9 mouse cellular contexts compared by ENCODE assay signal in genomic region chr4:123228270-123228669, GRCm38 (mm10). TPM values are rescaled to one million over a fixed set of nuclear protein-coding genes. Genes with fewer than 3 reads are reported as not detected.
DNase-seq lines count a peak whose midpoint lies in the region; ATAC-seq and TF ChIP-seq lines count a peak whose summit lies in the region.
"Had no signal": no experiment of that assay in that cellular context is flagged by ENCODE, and none has a peak within 500 bp of the region (broad histone marks: within the 10 kb centered on the region; RNA-seq: fewer than 3 reads in every experiment).

No protein-coding gene starts in this region.

- DNase-seq in kidney, postnatal 14 days, result no peak
- DNase-seq in stomach, postnatal 0 days (ENCODE audit: low spot score), result no peak
- DNase-seq in urinary bladder, adult 18-20 months (ENCODE audit: low spot score in 2 of 2), result no peak
- DNase-seq in cerebellum, adult 11 months, result no peak
- no peak for DNase-seq in T-cell, adult 2 months (ENCODE audit: low spot score)

- H3K27me3 ChIP-seq in kidney, embryonic 14.5 days (ENCODE audit: control insufficient read depth, insufficient read depth, low read length), result no peaks in the 10 kb centered on the region
- H3K27me3 ChIP-seq in heart, embryonic 13.5 days (replicated peaks), result peaks cover 19% of the 10 kb centered on the region
- H3K27me3 ChIP-seq in limb, embryonic 15.5 days, result peaks cover 17% of the 10 kb centered on the region
- H3K27me3 ChIP-seq in stomach, postnatal 0 days (ENCODE audit: control insufficient read depth, insufficient read depth, low read length), result no peaks in the 10 kb centered on the region

- no peaks in the 10 kb centered on the region for H3K36me3 ChIP-seq in kidney, embryonic 14.5 days (ENCODE audit: control insufficient read depth, insufficient read depth, low read length)
- H3K36me3 ChIP-seq in heart, embryonic 13.5 days, result no peaks in the 10 kb centered on the region
- no peaks in the 10 kb centered on the region for H3K36me3 ChIP-seq in limb, embryonic 15.5 days
- no peaks in the 10 kb centered on the region for H3K36me3 ChIP-seq in stomach, postnatal 0 days (ENCODE audit: control insufficient read depth, insufficient read depth, low read length)
- H3K36me3 ChIP-seq: embryonic facial prominence, embryonic 13.5 days had no signal

- H3K4me3 ChIP-seq in kidney, embryonic 14.5 days (ENCODE audit: low read length), result no peak overlapping the region
- no peak overlapping the region for H3K4me3 ChIP-seq in heart, embryonic 13.5 days
- H3K4me3 ChIP-seq in limb, embryonic 15.5 days, result no peak overlapping the region
- H3K4me3 ChIP-seq in stomach, postnatal 0 days (ENCODE audit: low read depth, low read length), result no peak overlapping the region
- H3K4me3 ChIP-seq: embryonic facial prominence, embryonic 13.5 days had no signal

- no peak overlapping the region for H3K9ac ChIP-seq in kidney, embryonic 14.5 days (ENCODE audit: low read depth, low read length)
- no peak overlapping the region; the same call in 1 of the 2 replicates for H3K9ac ChIP-seq in heart, embryonic 13.5 days
- no peak overlapping the region for H3K9ac ChIP-seq in limb, embryonic 15.5 days
- no peak overlapping the region for H3K9ac ChIP-seq in stomach, postnatal 0 days (ENCODE audit: low read length)
- H3K9ac ChIP-seq: embryonic facial prominence, embryonic 13.5 days had no signal

- no peak for TF ChIP-seq EP300 in stomach, postnatal 0 days (optimal IDR thresholded peaks at IDR 0.05)

- peak; percentile 37; the same call in 1 of the 2 replicates for ATAC-seq in kidney, embryonic 14.5 days (ENCODE audit: low FRiP score, low TSS enrichment)
- ATAC-seq in heart, embryonic 13.5 days (ENCODE audit: extremely low read depth, insufficient number of reproducible peaks, low FRiP score, low TSS enrichment), result no peak
- peak; percentile 59 for ATAC-seq in limb, embryonic 15.5 days (ENCODE audit: insufficient number of reproducible peaks, low FRiP score, low TSS enrichment, low read depth)
- peak; percentile 36; the same call in 1 of the 2 replicates for ATAC-seq in stomach, postnatal 0 days (ENCODE audit: low FRiP score, low TSS enrichment)

- WGBS in kidney, embryonic 14.5 days, result 13% methylated on average over 2 of the region's 2 CpGs
- 27% methylated on average over 2 of the region's 2 CpGs for WGBS in heart, embryonic 13.5 days
- 17% methylated on average over 2 of the region's 2 CpGs for WGBS in limb, embryonic 15.5 days
- WGBS in stomach, postnatal 0 days, result 33% methylated on average over 2 of the region's 2 CpGs

- TF ChIP-seq CTCF in stomach, postnatal 0 days (IDR thresholded peaks at IDR 0.05; ENCODE audit: low read depth), result no peak

- H3K4me2 ChIP-seq in kidney, embryonic 14.5 days (replicated peaks; ENCODE audit: low read depth, low read length), result no peak overlapping the region
- no peak overlapping the region for H3K4me2 ChIP-seq in heart, embryonic 13.5 days
- no peak overlapping the region for H3K4me2 ChIP-seq in limb, embryonic 15.5 days
- no peak overlapping the region for H3K4me2 ChIP-seq in stomach, postnatal 0 days (replicated peaks; ENCODE audit: low read depth)
- H3K4me2 ChIP-seq: embryonic facial prominence, embryonic 13.5 days had no signal

- H3K4me1 ChIP-seq in kidney, embryonic 14.5 days (ENCODE audit: control insufficient read depth, insufficient read depth, low read length), result peaks cover 51% of the 10 kb centered on the region
- peaks cover 57% of the 10 kb centered on the region for H3K4me1 ChIP-seq in heart, embryonic 13.5 days
- H3K4me1 ChIP-seq in limb, embryonic 15.5 days, result peaks cover 40% of the 10 kb centered on the region
- peaks cover 4% of the 10 kb centered on the region; the same call in 1 of the 2 replicates for H3K4me1 ChIP-seq in stomach, postnatal 0 days (replicated peaks; ENCODE audit: control insufficient read depth, insufficient read depth)

- H3K27ac ChIP-seq in kidney, embryonic 14.5 days (ENCODE audit: low read depth, low read length), result peak overlapping the region; percentile 59; the same call in 1 of the 2 replicates
- H3K27ac ChIP-seq in heart, embryonic 13.5 days (replicated peaks), result peak overlapping the region; percentile 76
- no peak overlapping the region for H3K27ac ChIP-seq in limb, embryonic 15.5 days
- peak overlapping the region; percentile 6; the same call in 1 of the 2 replicates for H3K27ac ChIP-seq in stomach, postnatal 0 days (replicated peaks)
- H3K27ac ChIP-seq: embryonic facial prominence, embryonic 13.5 days had no signal

- H3K9me3 ChIP-seq in kidney, embryonic 14.5 days (ENCODE audit: control insufficient read depth, low read length), result 0 out of 2 replicates have a peak, but pooled peaks cover 3% of the 10 kb centered on the region
- H3K9me3 ChIP-seq in heart, embryonic 13.5 days, result no peaks in the 10 kb centered on the region
- H3K9me3 ChIP-seq in limb, embryonic 15.5 days, result no peaks in the 10 kb centered on the region
- H3K9me3 ChIP-seq in stomach, postnatal 0 days (ENCODE audit: control insufficient read depth, low read length), result no peaks in the 10 kb centered on the region
- H3K9me3 ChIP-seq: embryonic facial prominence, embryonic 13.5 days had no signal

RNA-seq across cellular contexts. Expression of gene Heyl, which starts 5.1 kb away (rescaled TPM):
- 25.1 and 50.2 TPM in 2 replicates for polyA plus RNA-seq in kidney, embryonic 14.5 days (2014; fragmentation: Nextera tagmentation; extraction: Ambion mirVana)
- polyA plus RNA-seq in heart, embryonic 13.5 days (2015; fragmentation: Nextera tagmentation; extraction: Ambion mirVana), result 9.2 and 9.3 TPM in 2 replicates
- polyA plus RNA-seq in limb, embryonic 15.5 days (2015; fragmentation: Nextera tagmentation; extraction: Ambion mirVana), result 11.0 and 15.6 TPM in 2 replicates
- polyA plus RNA-seq in stomach, postnatal 0 days (2015; fragmentation: Nextera tagmentation; extraction: Ambion mirVana), result 4.9 and 6.0 TPM in 2 replicates

RNA-seq across cellular contexts. Expression of gene Nt5c1a, which starts 27.0 kb away (rescaled TPM):
- polyA plus RNA-seq in kidney, embryonic 14.5 days (2014; fragmentation: Nextera tagmentation; extraction: Ambion mirVana), result 0.16 TPM in 1 of 2 replicates, not detected in the other
- polyA plus RNA-seq in heart, embryonic 13.5 days (2015; fragmentation: Nextera tagmentation; extraction: Ambion mirVana), result 0.83 and 1.1 TPM in 2 replicates
- polyA plus RNA-seq in limb, embryonic 15.5 days (2015; fragmentation: Nextera tagmentation; extraction: Ambion mirVana), result 0.14 TPM in 1 of 2 replicates, not detected in the other
- not detected in 2 replicates for polyA plus RNA-seq in stomach, postnatal 0 days (2015; fragmentation: Nextera tagmentation; extraction: Ambion mirVana)
- polyA plus RNA-seq: embryonic facial prominence, embryonic 13.5 days had no signal

RNA-seq across cellular contexts. Expression of gene Pabpc4, which starts 33.9 kb away (rescaled TPM):
- 63.9 and 82.6 TPM in 2 replicates for polyA plus RNA-seq in kidney, embryonic 14.5 days (2014; fragmentation: Nextera tagmentation; extraction: Ambion mirVana)
- polyA plus RNA-seq in heart, embryonic 13.5 days (2015; fragmentation: Nextera tagmentation; extraction: Ambion mirVana), result 52.0 and 56.4 TPM in 2 replicates
- 40.1 and 42.6 TPM in 2 replicates for polyA plus RNA-seq in limb, embryonic 15.5 days (2015; fragmentation: Nextera tagmentation; extraction: Ambion mirVana)
- 14.6 and 15.7 TPM in 2 replicates for polyA plus RNA-seq in stomach, postnatal 0 days (2015; fragmentation: Nextera tagmentation; extraction: Ambion mirVana)

RNA-seq across cellular contexts. Expression of gene Hpcal4, which starts 45.2 kb away (rescaled TPM):
- polyA plus RNA-seq in kidney, embryonic 14.5 days (2014; fragmentation: Nextera tagmentation; extraction: Ambion mirVana), result 0.83 and 1.0 TPM in 2 replicates
- polyA plus RNA-seq in heart, embryonic 13.5 days (2015; fragmentation: Nextera tagmentation; extraction: Ambion mirVana), result 1.6 and 1.7 TPM in 2 replicates
- polyA plus RNA-seq in limb, embryonic 15.5 days (2015; fragmentation: Nextera tagmentation; extraction: Ambion mirVana), result 0.46 and 0.50 TPM in 2 replicates
- 1.8 and 3.0 TPM in 2 replicates for polyA plus RNA-seq in stomach, postnatal 0 days (2015; fragmentation: Nextera tagmentation; extraction: Ambion mirVana)
